Mouse (Mus musculus): Measurements from ENCODE around the gene Hrc. TPM values are rescaled to one million over a fixed set of nuclear protein-coding genes. Genes with fewer than 3 reads are reported as not detected.

The Hrc gene
- total and polyA plus RNA-seq, 3 experiments = 0.10 to 0.21 TPM; not detected in 1

GRCm38 (mm10) chr7:45308551-45309240, 26.4 kb upstream of the Hrc start:
- dilution Hi-C loops (cut with MboI; ENCODE audit: extremely low pct_ligation_motif_present, extremely low pct_unique_long_range_greater_than_20kb, low sequenced_read_pairs) = no loop called here
- TF ChIP-seq SIN3A (IDR thresholded peaks at IDR 0.05; ENCODE audit: low read length) = no peak
- TF ChIP-seq POLR2A (IDR thresholded peaks at IDR 0.05; ENCODE audit: low read depth, low read length) = peak; percentile 38; the same call in 1 of the 2 replicates
- Histone ChIP-seq H3K9ac (ENCODE audit: insufficient read depth, low read depth) (peak overlapping the region; percentile 29; the same call in 1 of the 2 replicates), H3K4me2 (ENCODE audit: insufficient read depth, low read depth, poor library complexity, severe bottlenecking) (peak overlapping the region; percentile 59; the same call in 1 of the 2 replicates), H3K36me3 (replicated peaks in 1 of 2; ENCODE audit: control insufficient read depth in 1 of 2, insufficient read depth in 1 of 2, low read length in 1 of 2) (peaks cover 0 to 16% of the 10 kb centered on the region in 2 experiments), H3K27me3 (replicated peaks) (peaks cover 1% of the 10 kb centered on the region), H3K4me3 (replicated peaks in 1 of 3; ENCODE audit: low read depth in 2 of 3, low read length in 2 of 3, poor library complexity in 1 of 3) (peak overlapping the region; percentile 13 to 58 (median 55)), H3K79me2 (replicated peaks; ENCODE audit: control insufficient read depth, extremely low read depth, insufficient read depth, poor library complexity, severe bottlenecking) (no peaks in the 10 kb centered on the region), H3K27ac (ENCODE audit: insufficient read depth, low read depth) (no peak overlapping the region), H3K4me1 (ENCODE audit: control insufficient read depth in 1 of 2, insufficient read depth in 2 of 2) (peaks cover 5 to 18% of the 10 kb centered on the region in 2 experiments), H3K9me3 (replicated peaks; ENCODE audit: low read length) (no peaks in the 10 kb centered on the region)
- in situ Hi-C loops (cut with MboI; ENCODE audit: low pct_ligation_motif_present, low pct_unique_long_range_greater_than_20kb, low sequenced_read_pairs) = loop anchor here (5.0 to 10.0 kb wide), 3 partner anchors 39 to 144 kb away; partner anchors contain the start of genes Slc17a7 and Snrnp70
- peak; percentile 31 for DNase-seq (ENCODE audit: extremely low read depth)

GRCm38 (mm10) chr7:45309455-45309854, 25.6 kb upstream of the Hrc start:
- dilution Hi-C loops (cut with MboI; ENCODE audit: extremely low pct_ligation_motif_present, extremely low pct_unique_long_range_greater_than_20kb, low sequenced_read_pairs) = no loop called here
- Histone ChIP-seq H3K4me2 (ENCODE audit: insufficient read depth, low read depth, poor library complexity, severe bottlenecking) (no peak overlapping the region), H3K79me2 (replicated peaks; ENCODE audit: control insufficient read depth, extremely low read depth, insufficient read depth, poor library complexity, severe bottlenecking) (no peaks in the 10 kb centered on the region), H3K27ac (ENCODE audit: insufficient read depth, low read depth) (no peak overlapping the region), H3K9ac (ENCODE audit: insufficient read depth, low read depth) (no peak overlapping the region), H3K27me3 (replicated peaks) (peaks cover 1% of the 10 kb centered on the region), H3K4me1 (ENCODE audit: control insufficient read depth in 1 of 2, insufficient read depth in 2 of 2) (peaks cover 5 to 18% of the 10 kb centered on the region in 2 experiments), H3K36me3 (replicated peaks in 1 of 2; ENCODE audit: control insufficient read depth in 1 of 2, insufficient read depth in 1 of 2, low read length in 1 of 2) (peaks cover 0 to 8% of the 10 kb centered on the region in 2 experiments), H3K4me3 (replicated peaks in 1 of 3; ENCODE audit: low read depth in 2 of 3, low read length in 2 of 3, poor library complexity in 1 of 3) (no peak overlapping the region), H3K9me3 (replicated peaks; ENCODE audit: low read length) (no peaks in the 10 kb centered on the region)
- in situ Hi-C loops (cut with MboI; ENCODE audit: low pct_ligation_motif_present, low pct_unique_long_range_greater_than_20kb, low sequenced_read_pairs) = loop anchor here (5.0 to 10.0 kb wide), 3 partner anchors 38 to 145 kb away; partner anchors contain the start of genes Slc17a7 and Snrnp70
- TF ChIP-seq PAX5 (IDR thresholded peaks at IDR 0.05; ENCODE audit: low read length) = no peak
- TF ChIP-seq CHD1 (IDR thresholded peaks at IDR 0.05; ENCODE audit: low read depth, low read length) = no peak
- no peak for TF ChIP-seq MYC (IDR thresholded peaks at IDR 0.05; ENCODE audit: low read depth, low read length)
- TF ChIP-seq E2F4 (IDR thresholded peaks at IDR 0.05; ENCODE audit: insufficient replicate concordance, low read depth, low read length) = no peak
- peak; percentile 29; the same call in 1 of the 2 replicates for TF ChIP-seq ELF1 (IDR thresholded peaks at IDR 0.05; ENCODE audit: low read depth, low read length)
- peak; percentile 55 for TF ChIP-seq SMC3 (IDR thresholded peaks at IDR 0.05; ENCODE audit: low read depth, low read length)
- TF ChIP-seq ZKSCAN1 (IDR thresholded peaks at IDR 0.05; ENCODE audit: borderline replicate concordance, low read depth, low read length) = no peak
- no peak for TF ChIP-seq MAFK (IDR thresholded peaks at IDR 0.05; ENCODE audit: insufficient replicate concordance, low read length)
- no peak for TF ChIP-seq TCF12 (IDR thresholded peaks at IDR 0.05; ENCODE audit: low read depth, low read length)
- no peak for TF ChIP-seq NELFE (IDR thresholded peaks at IDR 0.05; ENCODE audit: low read depth, low read length)
- 0 out of 2 replicates have a peak, but pooled peaks have one; percentile 23 for TF ChIP-seq NRF1 (IDR thresholded peaks at IDR 0.05; ENCODE audit: low read depth, low read length)
- TF ChIP-seq CTCF (conservative IDR thresholded peaks at IDR 0.05 in 1 of 2, IDR thresholded peaks at IDR 0.05 in 1 of 2; ENCODE audit: low read depth in 2 of 2, low read length in 2 of 2) = peak; percentile 42 to 76; a peak in 3 of 4 replicates
- TF ChIP-seq EP300 (IDR thresholded peaks at IDR 0.05; ENCODE audit: low read length) = no peak
- no peak for TF ChIP-seq MXI1 (IDR thresholded peaks at IDR 0.05; ENCODE audit: low read depth, low read length)
- TF ChIP-seq RAD21 (IDR thresholded peaks at IDR 0.05; ENCODE audit: low read depth, low read length) = peak; percentile 59
- peak; percentile 72 for DNase-seq (ENCODE audit: extremely low read depth)
